ENCODE assay signal across 15 mouse cellular contexts in genomic region chr2:58415037-58415436, GRCm38 (mm10). TPM values are rescaled to one million over a fixed set of nuclear protein-coding genes. Genes with fewer than 3 reads are reported as not detected.
DNase-seq lines count a peak whose midpoint lies in the region; TF ChIP-seq lines count a peak whose summit lies in the region.
"Had no signal": no experiment of that assay in that cellular context is flagged by ENCODE, and none has a peak within 500 bp of the region (broad histone marks: within the 10 kb centered on the region; RNA-seq: fewer than 3 reads in every experiment).

No protein-coding gene starts in this region.

- H3K27ac ChIP-seq in heart, adult 2 months, result no peak overlapping the region
- H3K27ac ChIP-seq in thymus, adult 2 months (ENCODE audit: control insufficient read depth, insufficient read depth, low read length), result no peak overlapping the region
- H3K27ac ChIP-seq: heart, embryonic 13.5 days had no signal

- no peak for DNase-seq in heart, adult 2 months
- no peak for DNase-seq in heart, postnatal 25 days (ENCODE audit: low spot score)
- DNase-seq in thymus, adult 2 months, result peak; percentile 28
- DNase-seq in thymus, adult 18-20 months, result no peak
- peak; percentile 37 for DNase-seq in naive thymus-derived CD4-positive, alpha-beta T cell, adult 2 months (ENCODE audit: low read depth)
- no peak for DNase-seq in right cerebral cortex, adult 2 months (ENCODE audit: low spot score in 2 of 2)
- DNase-seq in urinary bladder, postnatal 14 days (ENCODE audit: low spot score), result no peak
- DNase-seq in left cerebral cortex, postnatal 4 days, result no peak
- DNase-seq: cerebellum, postnatal 36 days; lung, postnatal 14 days had no signal

- intact Hi-C loops in heart, adult 2 months (cut with DNase I), result no loop called here
- intact Hi-C loops in heart, postnatal 25 days (cut with DNase I), result no loop called here
- intact Hi-C loops in left cerebral cortex, postnatal 4 days (cut with DNase I), result no loop called here

- no peaks in the 10 kb centered on the region for H3K4me1 ChIP-seq in heart, adult 2 months (ENCODE audit: control insufficient read depth, insufficient read depth, low read length)
- H3K4me1 ChIP-seq in thymus, adult 2 months (replicated peaks; ENCODE audit: control insufficient read depth, insufficient read depth, low read length), result no peaks in the 10 kb centered on the region
- H3K4me1 ChIP-seq: heart, embryonic 13.5 days had no signal

- H3K4me3 ChIP-seq in heart, adult 2 months, result no peak overlapping the region
- H3K4me3 ChIP-seq in thymus, adult 2 months (ENCODE audit: control insufficient read depth, insufficient read depth, low read length), result no peak overlapping the region
- H3K4me3 ChIP-seq: erythroblast, embryonic 14.5 days; heart, embryonic 13.5 days had no signal

- TF ChIP-seq POLR2A in heart, adult 2 months (IDR thresholded peaks at IDR 0.05; ENCODE audit: insufficient read depth, low read depth, low read length), result no peak
- TF ChIP-seq POLR2A in thymus, adult 2 months (IDR thresholded peaks at IDR 0.05; ENCODE audit: control insufficient read depth, extremely low read depth, insufficient read depth, low read length, poor library complexity), result no peak

- no peaks in the 10 kb centered on the region for H3K36me3 ChIP-seq in heart, adult 2 months (ENCODE audit: control insufficient read depth, insufficient read depth, low read length)
- H3K36me3 ChIP-seq in thymus, adult 2 months (ENCODE audit: control insufficient read depth, insufficient read depth, low read length), result no peaks in the 10 kb centered on the region

- no peak for TF ChIP-seq EP300 in heart, adult 2 months (IDR thresholded peaks at IDR 0.05; ENCODE audit: insufficient read depth, low read depth, low read length)

- peak; percentile 46 for TF ChIP-seq CTCF in heart, adult 2 months (IDR thresholded peaks at IDR 0.05)
- no peak for TF ChIP-seq CTCF in thymus, adult 2 months (IDR thresholded peaks at IDR 0.05; ENCODE audit: borderline replicate concordance, control insufficient read depth, extremely low read depth, insufficient read depth, low read length, poor library complexity)

- no peak overlapping the region for H3K9ac ChIP-seq in heart, adult 2 months (ENCODE audit: low read depth, low read length)
- H3K9ac ChIP-seq: heart, embryonic 13.5 days had no signal

- H3K27me3 ChIP-seq in heart, adult 2 months (ENCODE audit: control insufficient read depth, insufficient read depth, low read length), result no peaks in the 10 kb centered on the region
- H3K27me3 ChIP-seq in thymus, adult 2 months (ENCODE audit: control insufficient read depth, insufficient read depth, low read length), result no peaks in the 10 kb centered on the region
- H3K27me3 ChIP-seq: heart, embryonic 13.5 days had no signal

- no peaks in the 10 kb centered on the region for H3K79me2 ChIP-seq in heart, adult 2 months (replicated peaks; ENCODE audit: control insufficient read depth, insufficient read depth, low read length)

RNA-seq across cellular contexts. Expression of gene Gm17409, which starts 54.9 kb away (rescaled TPM):
- total RNA-seq in heart, adult 2 months (2021), result not detected
- not detected in 2 replicates for polyA plus RNA-seq in heart, adult 2 months (2012; rRNA removed)
- not detected for total RNA-seq in heart, postnatal 25 days (2021)
- not detected in 2 replicates for polyA plus RNA-seq in thymus, adult 2 months (2012; rRNA removed)
- not detected for total RNA-seq in left cerebral cortex, postnatal 4 days (2021)
- total RNA-seq: layer of hippocampus, adult 8-10 months had no signal
- polyA plus RNA-seq: erythroblast, embryonic 14.5 days; intestine, embryonic 14.5 days; limb, embryonic 11.5 days had no signal

RNA-seq across cellular contexts. Expression of gene Acvr1c, which starts 57.3 kb away (rescaled TPM):
- under 1 TPM; 0.39 to 0.59 TPM for total RNA-seq in heart, adult 2 months (2021)
- 0.38 and 0.41 TPM in 2 replicates for polyA plus RNA-seq in heart, adult 2 months (2012; rRNA removed)
- under 1 TPM; 0.18 to 0.75 TPM for total RNA-seq in heart, postnatal 25 days (2021)
- polyA plus RNA-seq in thymus, adult 2 months (2012; rRNA removed), result 0.42 and 0.63 TPM in 2 replicates
- total RNA-seq in left cerebral cortex, postnatal 4 days (2021), result 1 to 10 TPM; 4.6 to 7.0 TPM
- polyA plus RNA-seq: erythroblast, embryonic 14.5 days; limb, embryonic 11.5 days had no signal

Comparison
In these comparisons a context has a peak if more than half of its experiments do, and no peak if none do; other contexts are left out.
1. DNase-seq: peak in thymus, adult 2 months (single experiment) and naive thymus-derived CD4-positive, alpha-beta T cell, adult 2 months (single experiment); none in heart, adult 2 months (0 of 2), heart, postnatal 25 days (single experiment), thymus, adult 18-20 months (0 of 2), right cerebral cortex, adult 2 months (0 of 2), urinary bladder, postnatal 14 days (single experiment) and left cerebral cortex, postnatal 4 days (single experiment).